Comparison of ENCODE assay signal across 8 mouse cellular contexts in the genomic region with DNA sequence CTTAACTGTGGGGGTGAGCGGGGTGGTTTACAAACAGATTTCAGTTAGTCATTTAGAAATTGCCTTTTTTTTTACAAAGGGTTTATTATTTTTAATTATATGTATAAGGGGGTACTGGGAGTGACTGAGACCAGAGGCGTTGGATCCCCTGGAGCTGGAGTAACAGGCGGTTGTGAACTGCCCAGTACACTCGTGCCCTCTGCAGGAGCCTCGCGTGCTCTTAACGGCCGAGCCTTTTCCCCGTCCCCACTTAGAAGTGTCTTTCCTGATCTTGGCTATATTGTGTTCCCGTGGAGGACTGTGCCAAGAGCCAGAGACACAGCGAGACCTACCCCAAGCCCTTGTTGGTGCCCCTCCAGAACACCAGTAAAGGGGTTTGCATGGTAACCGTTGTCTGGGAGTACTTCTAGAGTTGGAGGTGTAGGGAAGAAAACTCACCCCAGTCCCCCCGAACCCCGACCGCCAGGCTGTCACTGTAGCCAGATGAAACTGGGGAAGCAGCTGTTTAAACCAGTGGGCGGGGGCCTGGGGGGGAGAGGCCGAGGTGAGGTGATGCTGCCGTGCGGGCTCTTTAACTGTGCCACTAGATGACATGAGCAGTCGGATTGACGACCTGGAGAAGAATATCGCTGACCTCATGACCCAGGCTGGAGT. TPM values are rescaled to one million over a fixed set of nuclear protein-coding genes. Genes with fewer than 3 reads are reported as not detected.
DNase-seq lines count a peak whose midpoint lies in the region; ATAC-seq and TF ChIP-seq lines count a peak whose summit lies in the region.

No protein-coding gene starts in this region.

- peak overlapping the region; percentile 81 for H3K9ac ChIP-seq in MEL (ENCODE audit: control insufficient read depth, low read depth, low read length, poor library complexity, severe bottlenecking)
- H3K9ac ChIP-seq in neural tube, embryonic 14.5 days (replicated peaks; ENCODE audit: low read depth, low read length): peak overlapping the region; percentile 95

- peaks cover 6 to 18% of the 10 kb centered on the region in 2 experiments for H3K4me1 ChIP-seq in MEL (ENCODE audit: control insufficient read depth in 1 of 2, insufficient read depth in 2 of 2, low read length in 2 of 2)
- H3K4me1 ChIP-seq in neural tube, embryonic 14.5 days (ENCODE audit: control insufficient read depth, insufficient read depth, low read length): peaks cover 7% of the 10 kb centered on the region

- peaks cover 7 to 20% of the 10 kb centered on the region in 2 experiments for H3K36me3 ChIP-seq in MEL (ENCODE audit: control insufficient read depth in 1 of 2, insufficient read depth in 2 of 2, low read length in 2 of 2)
- H3K36me3 ChIP-seq in neural tube, embryonic 14.5 days (ENCODE audit: control insufficient read depth, insufficient read depth, low read length): peaks cover 17% of the 10 kb centered on the region

- H3K4me3 ChIP-seq in MEL (ENCODE audit: control insufficient read depth in 1 of 2, insufficient read depth in 1 of 2, low read depth in 2 of 2, low read length in 2 of 2): peak overlapping the region; percentile 85 to 88
- H3K4me3 ChIP-seq in neural tube, embryonic 14.5 days (ENCODE audit: low read depth, low read length): peak overlapping the region; percentile 97

- 0 out of 2 replicates have a peak, but pooled peaks have one; percentile 40 for ATAC-seq in erythroblast, adult 5-6 weeks (replicated peaks; ENCODE audit: low FRiP score, poor library complexity, severe bottlenecking)
- no peak for ATAC-seq in neural tube, embryonic 14.5 days (ENCODE audit: low read depth)

- H3K4me2 ChIP-seq in neural tube, embryonic 14.5 days (ENCODE audit: low read depth, low read length): peak overlapping the region; percentile 68

- no peaks in the 10 kb centered on the region for H3K9me3 ChIP-seq in MEL (replicated peaks; ENCODE audit: insufficient read depth, low read length)
- no peaks in the 10 kb centered on the region for H3K9me3 ChIP-seq in neural tube, embryonic 14.5 days (ENCODE audit: control insufficient read depth, low read length)

- no peak for TF ChIP-seq EP300 in MEL (IDR thresholded peaks at IDR 0.05; ENCODE audit: low read depth in 1 of 2, low read length in 2 of 2)

- DNase-seq in kidney, adult 11 months: peak; percentile 11
- no peak for DNase-seq in kidney, postnatal 14 days
- peak; percentile 55 for DNase-seq in MEL (ENCODE audit: low read depth, low spot score)
- DNase-seq in kidney, postnatal 4 days: peak; percentile 17 to 36
- DNase-seq in spleen, postnatal 14 days (ENCODE audit: low spot score in 2 of 2): no peak
- no peak for DNase-seq in adrenal gland, postnatal 4 days (ENCODE audit: low spot score in 2 of 2)

- 54% methylated on average over 22 of the region's 22 CpGs for WGBS in neural tube, embryonic 14.5 days

- TF ChIP-seq POLR2A in MEL (IDR thresholded peaks at IDR 0.05; ENCODE audit: control insufficient read depth in 1 of 2, insufficient read depth in 1 of 2, low read depth in 1 of 2, low read length in 2 of 2, poor library complexity in 1 of 2): no peak

- no peaks in the 10 kb centered on the region for H3K27me3 ChIP-seq in MEL (ENCODE audit: control insufficient read depth in 1 of 2, insufficient read depth in 2 of 2, low read length in 2 of 2)
- no peaks in the 10 kb centered on the region for H3K27me3 ChIP-seq in neural tube, embryonic 14.5 days (ENCODE audit: control insufficient read depth, insufficient read depth, low read length)

- peaks cover 14% of the 10 kb centered on the region for H3K79me2 ChIP-seq in MEL (ENCODE audit: control insufficient read depth, insufficient read depth, low read length, poor library complexity)

- peak overlapping the region; percentile 21 for H3K27ac ChIP-seq in MEL (ENCODE audit: control insufficient read depth, low read depth, low read length)
- no peak overlapping the region for H3K27ac ChIP-seq in neural tube, embryonic 14.5 days (ENCODE audit: low read depth, low read length)

- peak in 1 of 3 experiments; percentile 6; a peak in 1 of 6 replicates for TF ChIP-seq CTCF in MEL (IDR thresholded peaks at IDR 0.05 in 2 of 3, conservative IDR thresholded peaks at IDR 0.05 in 1 of 3; ENCODE audit: control insufficient read depth in 1 of 3, insufficient read depth in 1 of 3, low read depth in 2 of 3, low read length in 3 of 3, poor library complexity in 1 of 3, severe bottlenecking in 1 of 3)

- TF ChIP-seq RAD21 in MEL (IDR thresholded peaks at IDR 0.05; ENCODE audit: low read depth, low read length): no peak

TF ChIP-seq in MEL, 35 proteins besides CTCF, POLR2A, EP300 and RAD21:
- TF ChIP-seq USF1 (IDR thresholded peaks at IDR 0.05; ENCODE audit: low read depth, low read length) (no peak), SMC3 (IDR thresholded peaks at IDR 0.05; ENCODE audit: low read depth, low read length) (no peak), ZNF384 (IDR thresholded peaks at IDR 0.05; ENCODE audit: low read depth, low read length) (no peak), MXI1 (IDR thresholded peaks at IDR 0.05; ENCODE audit: low read depth, low read length) (peak; percentile 51; the same call in 1 of the 2 replicates), ZMIZ1 (IDR thresholded peaks at IDR 0.05; ENCODE audit: low read depth, low read length) (no peak), GATA1 (IDR thresholded peaks at IDR 0.05; ENCODE audit: low read depth, low read length) (no peak), BHLHE40 (IDR thresholded peaks at IDR 0.05; ENCODE audit: borderline replicate concordance, low read depth, low read length) (0 out of 2 replicates have a peak, but pooled peaks have one; percentile 14), POLR2AphosphoS2 (IDR thresholded peaks at IDR 0.05; ENCODE audit: low read length) (no peak), MAX (IDR thresholded peaks at IDR 0.05; ENCODE audit: low read length) (no peak), MEF2A (IDR thresholded peaks at IDR 0.05; ENCODE audit: extremely low read depth, insufficient replicate concordance, low read depth, low read length, poor library complexity, severe bottlenecking) (no peak)

RNA-seq across cellular contexts. Expression of a gene that starts 0.9 kb away (rescaled TPM):
- 91.8 and 109 TPM in 2 replicates for total RNA-seq in MEL (2012; rRNA removed)
- 100 to 1,000 TPM in 1 of 2 experiments, not detected in 1; 128 TPM for polyA plus RNA-seq in MEL (2012; ENCODE audit: insufficient read depth in 1 of 2, insufficient read length in 2 of 2, low read depth in 1 of 2, low replicate concordance in 2 of 2, missing spikeins in 1 of 2)
- total RNA-seq in erythroblast, adult 5-6 weeks (2015; ENCODE audit: low replicate concordance): 28.6 and 34.9 TPM in 2 replicates
- 23.7 and 25.0 TPM in 2 replicates for total RNA-seq in erythroblast, adult 5-6 weeks (2017; ENCODE audit: low replicate concordance)
- polyA plus RNA-seq in neural tube, embryonic 14.5 days (2014; fragmentation: Nextera tagmentation; extraction: Ambion mirVana): 704 and 825 TPM in 2 replicates
- 100 to 1,000 TPM; 184 to 185 TPM for total RNA-seq in adrenal gland, postnatal 4 days (2021)

RNA-seq across cellular contexts. Expression of a gene that starts 49.5 kb away (rescaled TPM):
- total RNA-seq in MEL (2012; rRNA removed): 5.8 and 7.2 TPM in 2 replicates
- 10 to 100 TPM in 1 of 2 experiments, not detected in 1; 13.2 TPM for polyA plus RNA-seq in MEL (2012; ENCODE audit: insufficient read depth in 1 of 2, insufficient read length in 2 of 2, low read depth in 1 of 2, low replicate concordance in 2 of 2, missing spikeins in 1 of 2)
- total RNA-seq in erythroblast, adult 5-6 weeks (2015; ENCODE audit: low replicate concordance): 2.7 TPM in 1 of 2 replicates, not detected in the other
- total RNA-seq in erythroblast, adult 5-6 weeks (2017; ENCODE audit: low replicate concordance): 1.3 and 1.8 TPM in 2 replicates
- polyA plus RNA-seq in neural tube, embryonic 14.5 days (2014; fragmentation: Nextera tagmentation; extraction: Ambion mirVana): 15.8 and 16.1 TPM in 2 replicates
- total RNA-seq in adrenal gland, postnatal 4 days (2021): 10 to 100 TPM; 33.7 to 39.1 TPM

Comparison
In these comparisons a context has a peak if more than half of its experiments do, and no peak if none do; other contexts are left out.
1. DNase-seq: peak in kidney, adult 11 months (single experiment), MEL (single experiment) and kidney, postnatal 4 days (2 of 2); none in kidney, postnatal 14 days (single experiment), spleen, postnatal 14 days (0 of 2) and adrenal gland, postnatal 4 days (0 of 2).